In the genomic region with DNA sequence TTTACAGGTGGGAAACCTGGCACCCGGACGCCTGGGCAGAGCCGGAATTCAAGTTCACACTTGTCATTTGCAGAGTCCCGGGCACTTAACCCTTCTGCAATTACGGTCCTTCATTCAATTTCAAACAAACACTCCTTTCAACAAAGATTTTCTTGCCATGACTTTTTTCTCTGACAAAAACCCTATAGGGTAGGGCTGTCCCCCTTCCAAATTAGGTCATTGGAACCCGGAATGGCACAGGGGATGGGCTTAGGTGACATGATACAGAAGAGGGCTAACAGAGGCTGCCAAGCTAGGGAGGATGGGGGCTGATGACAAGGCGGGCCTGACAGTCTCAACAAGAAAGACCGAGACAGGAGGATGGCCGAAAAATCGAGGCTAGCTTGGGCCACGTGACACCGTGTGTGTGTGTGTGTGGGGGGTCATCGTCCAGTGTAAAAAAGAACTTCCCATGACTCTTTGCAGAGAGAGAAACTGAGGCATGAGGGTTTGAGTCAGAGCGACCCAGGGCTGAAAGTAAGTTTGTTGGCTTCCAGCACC, we compare ENCODE assay signal across 9 mouse cellular contexts. TPM values are rescaled to one million over a fixed set of nuclear protein-coding genes. Genes with fewer than 3 reads are reported as not detected.
DNase-seq lines count a peak whose midpoint lies in the region; ATAC-seq and TF ChIP-seq lines count a peak whose summit lies in the region.
"Had no signal": no experiment of that assay in that cellular context is flagged by ENCODE, and none has a peak within 500 bp of the region (broad histone marks: within the 10 kb centered on the region; RNA-seq: fewer than 3 reads in every experiment).

No protein-coding gene starts in this region.

- TF ChIP-seq POLR2A in limb, embryonic 14.5 days (IDR thresholded peaks at IDR 0.05; ENCODE audit: borderline replicate concordance, extremely low read depth, insufficient read depth, insufficient read length), result no peak
- no peak for TF ChIP-seq POLR2A in cerebellum, adult 2 months (IDR thresholded peaks at IDR 0.05; ENCODE audit: borderline replicate concordance, insufficient read depth, low read length)

- peak overlapping the region; percentile 29 for H3K4me3 ChIP-seq in lung, postnatal 0 days (ENCODE audit: low read depth, low read length)
- peak overlapping the region; percentile 23 for H3K4me3 ChIP-seq in forebrain, embryonic 12.5 days (replicated peaks)
- H3K4me3 ChIP-seq in limb, embryonic 14.5 days (replicated peaks; ENCODE audit: low read length), result peak overlapping the region; percentile 32
- peak overlapping the region; percentile 26 for H3K4me3 ChIP-seq in stomach, embryonic 14.5 days (ENCODE audit: low read depth, low read length)
- no peak overlapping the region for H3K4me3 ChIP-seq in cerebellum, adult 2 months (replicated peaks; ENCODE audit: insufficient read depth, low read depth, low read length)
- H3K4me3 ChIP-seq: erythroblast, embryonic 14.5 days had no signal

- 2% methylated on average over 14 of the region's 14 CpGs for WGBS in lung, postnatal 0 days
- 2% methylated on average over 14 of the region's 14 CpGs for WGBS in forebrain, embryonic 12.5 days
- WGBS in limb, embryonic 14.5 days, result 5% methylated on average over 14 of the region's 14 CpGs
- 3% methylated on average over 14 of the region's 14 CpGs for WGBS in stomach, embryonic 14.5 days
- WGBS in cerebellum, adult 2 months, result 27% methylated on average over 14 of the region's 14 CpGs

- H3K27me3 ChIP-seq in lung, postnatal 0 days (replicated peaks; ENCODE audit: insufficient read depth, low read length), result peaks cover 49% of the 10 kb centered on the region
- peaks cover 100% of the 10 kb centered on the region for H3K27me3 ChIP-seq in forebrain, embryonic 12.5 days
- H3K27me3 ChIP-seq in limb, embryonic 14.5 days (ENCODE audit: control insufficient read depth, insufficient read depth, low read length), result peaks cover 58% of the 10 kb centered on the region
- H3K27me3 ChIP-seq in stomach, embryonic 14.5 days (ENCODE audit: control insufficient read depth, insufficient read depth, low read length), result peaks cover 84% of the 10 kb centered on the region
- peaks cover 1% of the 10 kb centered on the region; the same call in 1 of the 2 replicates for H3K27me3 ChIP-seq in cerebellum, adult 2 months (ENCODE audit: control insufficient read depth, insufficient read depth, low read length)

- DNase-seq in lung, postnatal 0 days (ENCODE audit: low spot score), result no peak
- DNase-seq in lung, postnatal 25 days (ENCODE audit: low spot score), result no peak
- no peak for DNase-seq in limb, embryonic 14.5 days (ENCODE audit: low spot score)
- no peak for DNase-seq in cerebellum, adult 9-11 months
- DNase-seq in cerebellum, adult 9-10 months, result no peak
- no peak for DNase-seq in cerebellum, adult 2 months

- TF ChIP-seq EP300 in lung, postnatal 0 days (IDR thresholded peaks at IDR 0.05), result no peak

- H3K36me3 ChIP-seq in lung, postnatal 0 days (ENCODE audit: insufficient read depth, low read length), result no peaks in the 10 kb centered on the region
- no peaks in the 10 kb centered on the region for H3K36me3 ChIP-seq in forebrain, embryonic 12.5 days (replicated peaks)
- H3K36me3 ChIP-seq in limb, embryonic 14.5 days (ENCODE audit: control insufficient read depth, insufficient read depth, low read length), result no peaks in the 10 kb centered on the region
- H3K36me3 ChIP-seq in stomach, embryonic 14.5 days (ENCODE audit: control insufficient read depth, insufficient read depth, low read length), result no peaks in the 10 kb centered on the region

- H3K4me2 ChIP-seq in lung, postnatal 0 days (replicated peaks; ENCODE audit: low read depth, low read length), result peak overlapping the region; percentile 60
- H3K4me2 ChIP-seq in forebrain, embryonic 12.5 days, result peak overlapping the region; percentile 26
- peak overlapping the region; percentile 68 for H3K4me2 ChIP-seq in limb, embryonic 14.5 days (replicated peaks; ENCODE audit: low read depth, low read length, severe bottlenecking)
- H3K4me2 ChIP-seq in stomach, embryonic 14.5 days (replicated peaks; ENCODE audit: low read depth, low read length), result peak overlapping the region; percentile 51

- no peak for ATAC-seq in lung, postnatal 0 days
- ATAC-seq in forebrain, embryonic 12.5 days (ENCODE audit: low FRiP score), result no peak
- ATAC-seq in limb, embryonic 14.5 days (ENCODE audit: low FRiP score, low read depth), result no peak
- no peak for ATAC-seq in stomach, embryonic 14.5 days (ENCODE audit: insufficient number of reproducible peaks, insufficient read depth, low FRiP score, low read depth)

- TF ChIP-seq CTCF in lung, postnatal 0 days (IDR thresholded peaks at IDR 0.05), result no peak
- TF ChIP-seq CTCF in cerebellum, adult 2 months (IDR thresholded peaks at IDR 0.05; ENCODE audit: borderline replicate concordance, insufficient read depth, low read depth, low read length), result no peak

- H3K9me3 ChIP-seq in lung, postnatal 0 days (ENCODE audit: low read length), result no peaks in the 10 kb centered on the region
- no peaks in the 10 kb centered on the region for H3K9me3 ChIP-seq in forebrain, embryonic 12.5 days
- H3K9me3 ChIP-seq in limb, embryonic 14.5 days (ENCODE audit: control insufficient read depth, low read length), result no peaks in the 10 kb centered on the region
- H3K9me3 ChIP-seq in stomach, embryonic 14.5 days (ENCODE audit: control insufficient read depth, low read depth, low read length), result no peaks in the 10 kb centered on the region

- H3K4me1 ChIP-seq in lung, postnatal 0 days (ENCODE audit: insufficient read depth, low read depth, low read length), result peaks cover 23% of the 10 kb centered on the region
- peaks cover 45% of the 10 kb centered on the region for H3K4me1 ChIP-seq in forebrain, embryonic 12.5 days
- peaks cover 61% of the 10 kb centered on the region for H3K4me1 ChIP-seq in limb, embryonic 14.5 days (ENCODE audit: control insufficient read depth, insufficient read depth, low read length)
- H3K4me1 ChIP-seq in stomach, embryonic 14.5 days (ENCODE audit: control insufficient read depth, insufficient read depth, low read length), result peaks cover 30% of the 10 kb centered on the region
- peaks cover 29% of the 10 kb centered on the region for H3K4me1 ChIP-seq in cerebellum, adult 2 months (ENCODE audit: control insufficient read depth, insufficient read depth, low read length)

- peak overlapping the region; percentile 88 for H3K27ac ChIP-seq in lung, postnatal 0 days (ENCODE audit: low read length)
- no peak overlapping the region for H3K27ac ChIP-seq in forebrain, embryonic 12.5 days
- H3K27ac ChIP-seq in limb, embryonic 14.5 days (replicated peaks; ENCODE audit: low read depth, low read length), result no peak overlapping the region
- H3K27ac ChIP-seq in stomach, embryonic 14.5 days (ENCODE audit: low read length), result no peak overlapping the region
- no peak overlapping the region for H3K27ac ChIP-seq in cerebellum, adult 2 months (ENCODE audit: insufficient read depth, low read length)

- H3K9ac ChIP-seq in lung, postnatal 0 days (replicated peaks; ENCODE audit: low read depth), result no peak overlapping the region
- 0 out of 2 replicates have a peak overlapping the region, but pooled peaks have one; percentile 38 for H3K9ac ChIP-seq in forebrain, embryonic 12.5 days
- H3K9ac ChIP-seq in limb, embryonic 14.5 days (ENCODE audit: low read depth, low read length, severe bottlenecking), result peak overlapping the region; percentile 45
- no peak overlapping the region for H3K9ac ChIP-seq in stomach, embryonic 14.5 days (replicated peaks; ENCODE audit: low read depth, low read length)

RNA-seq across cellular contexts. Expression of gene Tmem59l, which starts 1.8 kb away (rescaled TPM):
- 4.1 and 5.2 TPM in 2 replicates for polyA plus RNA-seq in lung, postnatal 0 days (2015; fragmentation: Nextera tagmentation; extraction: Ambion mirVana)
- 17.0 and 17.6 TPM in 2 replicates for polyA plus RNA-seq in forebrain, embryonic 12.5 days (2016; fragmentation: Nextera tagmentation; extraction: Ambion mirVana)
- polyA plus RNA-seq in limb, embryonic 14.5 days (2012; rRNA removed), result 13.1 and 17.7 TPM in 2 replicates
- 15.7 and 17.5 TPM in 2 replicates for polyA plus RNA-seq in limb, embryonic 14.5 days (2014; fragmentation: Nextera tagmentation; extraction: Ambion mirVana)
- polyA plus RNA-seq in stomach, embryonic 14.5 days (2014; fragmentation: Nextera tagmentation; extraction: Ambion mirVana), result 4.8 and 6.4 TPM in 2 replicates
- 524 and 552 TPM in 2 replicates for polyA plus RNA-seq in cerebellum, adult 2 months (2012; rRNA removed)
- polyA plus RNA-seq: erythroblast, embryonic 14.5 days had no signal

RNA-seq across cellular contexts. Expression of gene Crlf1, which starts 4.0 kb away (rescaled TPM):
- polyA plus RNA-seq in lung, postnatal 0 days (2015; fragmentation: Nextera tagmentation; extraction: Ambion mirVana), result 98.7 and 112 TPM in 2 replicates
- 1.6 and 2.8 TPM in 2 replicates for polyA plus RNA-seq in forebrain, embryonic 12.5 days (2016; fragmentation: Nextera tagmentation; extraction: Ambion mirVana)
- polyA plus RNA-seq in limb, embryonic 14.5 days (2012; rRNA removed), result 98.9 and 127 TPM in 2 replicates
- polyA plus RNA-seq in limb, embryonic 14.5 days (2014; fragmentation: Nextera tagmentation; extraction: Ambion mirVana), result 91.5 and 103 TPM in 2 replicates
- 1.6 and 1.8 TPM in 2 replicates for polyA plus RNA-seq in stomach, embryonic 14.5 days (2014; fragmentation: Nextera tagmentation; extraction: Ambion mirVana)
- 3.8 and 4.0 TPM in 2 replicates for polyA plus RNA-seq in cerebellum, adult 2 months (2012; rRNA removed)

RNA-seq across cellular contexts. Expression of gene Klhl26, which starts 12.2 kb away (rescaled TPM):
- 19.0 and 21.6 TPM in 2 replicates for polyA plus RNA-seq in lung, postnatal 0 days (2015; fragmentation: Nextera tagmentation; extraction: Ambion mirVana)
- 18.3 and 18.6 TPM in 2 replicates for polyA plus RNA-seq in forebrain, embryonic 12.5 days (2016; fragmentation: Nextera tagmentation; extraction: Ambion mirVana)
- polyA plus RNA-seq in limb, embryonic 14.5 days (2012; rRNA removed), result 48.7 and 72.6 TPM in 2 replicates
- 24.2 and 28.6 TPM in 2 replicates for polyA plus RNA-seq in limb, embryonic 14.5 days (2014; fragmentation: Nextera tagmentation; extraction: Ambion mirVana)
- 20.9 and 22.1 TPM in 2 replicates for polyA plus RNA-seq in stomach, embryonic 14.5 days (2014; fragmentation: Nextera tagmentation; extraction: Ambion mirVana)
- 62.4 and 68.5 TPM in 2 replicates for polyA plus RNA-seq in cerebellum, adult 2 months (2012; rRNA removed)

RNA-seq across cellular contexts. Expression of gene Rex1bd, which starts 17.6 kb away (rescaled TPM):
- polyA plus RNA-seq in lung, postnatal 0 days (2015; fragmentation: Nextera tagmentation; extraction: Ambion mirVana), result 103 and 117 TPM in 2 replicates
- 126 and 127 TPM in 2 replicates for polyA plus RNA-seq in forebrain, embryonic 12.5 days (2016; fragmentation: Nextera tagmentation; extraction: Ambion mirVana)
- polyA plus RNA-seq in limb, embryonic 14.5 days (2012; rRNA removed), result 154 and 175 TPM in 2 replicates
- polyA plus RNA-seq in limb, embryonic 14.5 days (2014; fragmentation: Nextera tagmentation; extraction: Ambion mirVana), result 152 and 156 TPM in 2 replicates
- polyA plus RNA-seq in stomach, embryonic 14.5 days (2014; fragmentation: Nextera tagmentation; extraction: Ambion mirVana), result 132 and 149 TPM in 2 replicates
- polyA plus RNA-seq in cerebellum, adult 2 months (2012; rRNA removed), result 184 and 189 TPM in 2 replicates

RNA-seq across cellular contexts. Expression of gene Uba52, which starts 21.6 kb away (rescaled TPM):
- polyA plus RNA-seq in lung, postnatal 0 days (2015; fragmentation: Nextera tagmentation; extraction: Ambion mirVana), result 723 and 836 TPM in 2 replicates
- 692 and 734 TPM in 2 replicates for polyA plus RNA-seq in forebrain, embryonic 12.5 days (2016; fragmentation: Nextera tagmentation; extraction: Ambion mirVana)
- 1,215 and 1,844 TPM in 2 replicates for polyA plus RNA-seq in limb, embryonic 14.5 days (2012; rRNA removed)
- 1,031 and 1,113 TPM in 2 replicates for polyA plus RNA-seq in limb, embryonic 14.5 days (2014; fragmentation: Nextera tagmentation; extraction: Ambion mirVana)
- 1,056 and 1,119 TPM in 2 replicates for polyA plus RNA-seq in stomach, embryonic 14.5 days (2014; fragmentation: Nextera tagmentation; extraction: Ambion mirVana)
- 920 and 977 TPM in 2 replicates for polyA plus RNA-seq in cerebellum, adult 2 months (2012; rRNA removed)

Comparison
In these comparisons a context has a peak if more than half of its experiments do, and no peak if none do; other contexts are left out.
1. H3K9ac ChIP-seq: peak in forebrain, embryonic 12.5 days (single experiment) and limb, embryonic 14.5 days (single experiment); none in lung, postnatal 0 days (single experiment) and stomach, embryonic 14.5 days (single experiment).
2. RNA of gene Tmem59l, which starts 1.8 kb away (polyA plus RNA-seq): 524 to 552 TPM in cerebellum, adult 2 months; 17.0 to 17.6 TPM in forebrain, embryonic 12.5 days, 13.1 to 17.7 TPM in limb, embryonic 14.5 days, 4.8 to 6.4 TPM in stomach, embryonic 14.5 days and 4.1 to 5.2 TPM in lung, postnatal 0 days; every median in the first group is over 10 times any median in the second.
3. RNA of gene Crlf1, which starts 4.0 kb away (polyA plus RNA-seq): 91.5 to 127 TPM in limb, embryonic 14.5 days and 98.7 to 112 TPM in lung, postnatal 0 days; 3.8 to 4.0 TPM in cerebellum, adult 2 months, 1.6 to 2.8 TPM in forebrain, embryonic 12.5 days and 1.6 to 1.8 TPM in stomach, embryonic 14.5 days; every median in the first group is over 10 times any median in the second.
4. Peak in every context shown above with its lines, with median percentiles within 50 percentile points of each other: H3K4me2 ChIP-seq.